Mouse (Mus musculus) ovary, postnatal 10 days (tissue): ENCODE measurements at regions not wholly inside any gene's neighbourhood (a gene's known extent, or its start where the extent isn't known, plus 50 kb on each side); places are given as distances from the start of the nearest gene placed in this dataset.
A peak's percentile ranks its signal among the peaks of the same experiment; 100 is the strongest.

Experiments
- DNase-seq: peaks from one replicate; pipeline ENCODE4 v3.0.0; 2022; ENCODE audit warnings: low spot score

GRCm38 (mm10) chr8:115825899-115826502 is 118.4 kb upstream of the Maf start:
- DNase-seq = no peak

GRCm38 (mm10) chr8:115824478-115824785 is 116.8 kb upstream of the Maf start:
- DNase-seq = no peak

- DNase-seq = no peak
Measured at GRCm38 (mm10) chr8:115823673-115824477, 116.3 kb upstream of the Maf start.

GRCm38 (mm10) chr8:115813426-115813825 is 105.8 kb upstream of the Maf start:
- no peak for DNase-seq

GRCm38 (mm10) chr8:115806579-115806978 is 99.0 kb upstream of the Maf start:
- DNase-seq = no peak

GRCm38 (mm10) chr8:115806139-115806538 is 98.5 kb upstream of the Maf start:
- no peak for DNase-seq

- DNase-seq = no peak
Measured at GRCm38 (mm10) chr8:115793587-115793986, 86.0 kb upstream of the Maf start.

- DNase-seq = no peak
Measured at GRCm38 (mm10) chr8:115788421-115788820, 80.8 kb upstream of the Maf start.

GRCm38 (mm10) chr8:115786185-115786584 is 78.6 kb upstream of the Maf start:
- DNase-seq = no peak

GRCm38 (mm10) chr8:115785769-115786168 is 78.2 kb upstream of the Maf start:
- no peak for DNase-seq

GRCm38 (mm10) chr8:115783364-115783763 is 75.8 kb upstream of the Maf start:
- no peak for DNase-seq

- DNase-seq = no peak
Measured at GRCm38 (mm10) chr8:115778433-115778832, 70.8 kb upstream of the Maf start.

GRCm38 (mm10) chr8:115771060-115771459 is 63.5 kb upstream of the Maf start:
- DNase-seq = no peak

- no peak for DNase-seq
Measured at GRCm38 (mm10) chr8:115768631-115769030, 61.0 kb upstream of the Maf start.

- peak; percentile 16 for DNase-seq
Measured at GRCm38 (mm10) chr8:115766218-115766898, 58.8 kb upstream of the Maf start.

GRCm38 (mm10) chr8:115764551-115764950 is 57.0 kb upstream of the Maf start:
- no peak for DNase-seq

- no peak for DNase-seq
Measured at GRCm38 (mm10) chr8:115758011-115758410, 50.4 kb upstream of the Maf start.
